Mouse (Mus musculus): ENCODE measurements around the gene Clmn. TPM values are rescaled to one million over a fixed set of nuclear protein-coding genes. Genes with fewer than 3 reads are reported as not detected.
"Not testable (repeated sequence)": the region's sequence is repeated elsewhere in the genome, so short reads cannot be mapped to it uniquely, and the experiment has no call there.

Gene Clmn
- polyA plus RNA-seq, 1 experiment from 2014 or later, result 1.5 TPM

DNA sequence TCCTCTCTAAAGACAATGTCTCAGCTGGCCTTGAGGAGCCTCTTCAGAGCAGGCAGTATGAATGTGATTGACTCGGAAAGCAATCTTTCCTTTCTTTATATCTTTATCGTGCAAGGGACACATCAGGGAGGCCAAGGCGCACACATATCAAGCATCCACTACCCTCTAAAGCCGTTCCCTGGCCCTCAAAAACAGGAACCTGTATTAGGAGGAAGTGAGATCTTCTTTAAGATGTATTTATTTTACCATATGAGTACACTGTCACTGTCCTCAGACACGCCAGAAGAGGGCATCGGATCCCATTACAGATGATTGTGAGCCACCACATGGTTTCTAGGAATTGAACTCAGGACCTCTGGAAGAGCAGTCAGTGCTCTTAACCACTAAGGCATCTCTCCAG lies 122.6 kb downstream of the Clmn start:
- Histone ChIP-seq H3K4me1 (replicated peaks) (peaks cover 47% of the 10 kb centered on the region), H3K27me3 (no peaks in the 10 kb centered on the region), H3K4me2 (no peak overlapping the region), H3K36me3 (no peaks in the 10 kb centered on the region), H3K9ac (no peak overlapping the region), H3K9me3 (no peaks in the 10 kb centered on the region), H3K27ac (replicated peaks) (no peak overlapping the region), H3K4me3 (no peak overlapping the region)
- no peak for ATAC-seq (ENCODE audit: low FRiP score, low read depth)
- WGBS, result 81% methylated on average over 6 of the region's 6 CpGs

DNA sequence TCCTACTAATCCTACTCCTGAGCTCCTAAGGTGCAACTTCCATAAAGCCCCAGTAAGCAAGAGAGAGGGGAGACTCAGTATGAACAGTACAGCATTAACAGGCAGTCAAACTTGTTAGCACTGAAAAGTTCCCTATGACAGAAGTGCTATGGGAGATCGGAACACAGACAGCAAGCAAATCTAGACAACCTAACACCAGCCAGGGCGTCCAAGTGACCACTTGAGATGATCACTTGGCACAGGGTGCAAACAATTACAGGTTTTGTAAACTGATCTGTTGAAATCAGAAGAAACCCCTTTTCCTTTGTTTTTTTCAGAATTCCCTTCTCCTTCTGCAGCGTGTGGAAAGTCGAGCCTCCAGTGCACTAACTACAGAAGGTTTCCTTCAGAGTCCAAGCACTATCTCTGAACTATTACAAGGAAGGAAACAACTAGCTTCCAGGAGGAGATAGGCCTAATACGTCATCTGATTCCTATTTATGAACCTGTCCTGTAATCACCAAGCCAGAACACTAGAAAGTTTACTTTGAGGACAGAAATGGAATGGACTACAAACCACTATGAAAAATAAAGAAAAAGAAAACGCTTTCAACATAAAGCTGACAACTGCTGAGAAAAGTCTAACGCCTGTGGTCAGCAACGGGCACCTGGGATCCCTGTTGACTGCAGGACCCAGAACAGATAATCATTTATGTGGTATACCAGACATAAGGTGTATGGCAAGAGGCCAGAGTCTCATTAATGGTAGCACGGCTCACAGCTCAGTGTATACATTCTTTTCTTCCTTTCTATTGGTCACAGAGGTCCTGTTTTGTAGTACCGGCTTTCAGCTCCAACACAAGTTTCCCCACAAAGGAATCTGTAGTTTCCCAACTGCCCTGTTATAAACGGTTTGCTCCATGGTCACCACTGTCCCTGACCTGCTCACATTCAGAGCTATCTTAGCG lies 123.8 kb downstream of the Clmn start:
- Histone ChIP-seq H3K9ac (no peak overlapping the region), H3K36me3 (no peaks in the 10 kb centered on the region), H3K4me1 (replicated peaks) (peaks cover 50% of the 10 kb centered on the region), H3K4me2 (no peak overlapping the region), H3K27ac (replicated peaks) (no peak overlapping the region), H3K9me3 (no peaks in the 10 kb centered on the region), H3K4me3 (no peak overlapping the region), H3K27me3 (no peaks in the 10 kb centered on the region)
- WGBS, result 69% methylated on average over 12 of the region's 12 CpGs
- no peak for ATAC-seq (ENCODE audit: low FRiP score, low read depth)

DNA sequence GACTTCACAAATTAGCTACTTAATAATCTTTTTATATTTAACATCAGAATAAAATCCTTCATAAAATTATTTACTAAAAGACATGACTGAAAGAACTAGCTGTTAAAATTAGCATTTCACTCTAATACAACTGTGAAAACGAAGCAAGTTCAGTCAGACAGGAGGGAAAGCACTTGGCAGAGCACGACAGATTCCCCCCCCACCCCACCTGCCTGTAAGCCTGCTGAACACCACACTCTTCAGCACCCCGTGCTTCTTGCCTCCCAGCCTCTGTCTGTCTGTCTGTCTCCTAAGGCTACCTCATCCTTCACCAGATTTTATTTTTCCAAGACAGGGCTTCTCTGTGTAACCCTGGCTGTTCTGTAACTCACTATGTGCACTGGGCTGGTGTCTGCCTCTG lies 125.9 kb downstream of the Clmn start:
- H3K9me3 ChIP-seq, result no peaks in the 10 kb centered on the region
- no peak for ATAC-seq (ENCODE audit: low FRiP score, low read depth)
- 46% methylated on average over 3 of the region's 3 CpGs for WGBS
- no peak overlapping the region for H3K4me2 ChIP-seq
- H3K27me3 ChIP-seq, result no peaks in the 10 kb centered on the region
- H3K36me3 ChIP-seq, result no peaks in the 10 kb centered on the region
- H3K9ac ChIP-seq, result no peak overlapping the region
- peaks cover 55% of the 10 kb centered on the region for H3K4me1 ChIP-seq (replicated peaks)
- no peak overlapping the region for H3K27ac ChIP-seq (replicated peaks)
- H3K4me3 ChIP-seq, result no peak overlapping the region

DNA sequence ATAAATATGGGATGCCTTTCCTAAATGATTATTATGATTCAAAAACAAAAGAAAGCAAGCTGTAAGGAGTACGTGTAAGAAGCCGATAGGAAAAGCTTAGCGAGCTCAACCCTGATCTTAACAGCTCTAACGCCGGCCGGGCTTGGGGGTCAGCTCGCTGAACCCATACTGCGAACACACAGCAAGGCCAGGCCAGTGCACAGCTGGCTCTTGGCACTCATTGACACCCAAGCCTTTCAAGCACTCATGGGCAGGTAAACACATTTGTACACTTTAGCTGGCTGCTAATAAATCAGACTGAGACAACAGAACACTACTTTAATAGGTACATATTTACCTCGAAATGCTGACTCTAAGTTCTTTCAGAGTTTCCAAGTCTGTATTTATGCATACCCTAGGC lies 126.4 kb downstream of the Clmn start:
- no peak overlapping the region for H3K4me2 ChIP-seq
- H3K4me3 ChIP-seq, result no peak overlapping the region
- peaks cover 51% of the 10 kb centered on the region for H3K4me1 ChIP-seq (replicated peaks)
- no peak overlapping the region for H3K27ac ChIP-seq (replicated peaks)
- ATAC-seq (ENCODE audit: low FRiP score, low read depth), result no peak
- H3K36me3 ChIP-seq, result no peaks in the 10 kb centered on the region
- no peak overlapping the region for H3K9ac ChIP-seq
- WGBS, result 45% methylated on average over 9 of the region's 9 CpGs
- H3K9me3 ChIP-seq, result no peaks in the 10 kb centered on the region
- no peaks in the 10 kb centered on the region for H3K27me3 ChIP-seq

DNA sequence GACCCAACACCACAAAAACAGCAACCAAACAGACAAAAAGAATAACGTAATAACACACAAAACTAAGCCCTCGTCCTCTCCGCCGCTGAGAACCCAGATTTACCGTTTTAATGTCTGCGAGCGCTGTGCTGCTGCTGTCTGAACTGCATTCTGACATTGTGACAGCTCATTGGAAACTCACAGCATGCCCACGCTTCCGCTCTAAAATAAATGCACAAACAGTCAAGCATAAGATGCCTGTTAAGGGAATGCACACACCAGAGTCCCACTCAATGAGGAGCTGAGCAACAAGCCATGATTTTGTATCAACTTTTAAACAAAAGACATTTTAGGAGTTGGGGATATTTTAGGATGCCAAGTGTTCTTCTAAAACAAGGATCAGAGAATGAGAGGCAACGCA lies 127.2 kb downstream of the Clmn start:
- H3K4me3 ChIP-seq, result no peak overlapping the region
- no peak overlapping the region for H3K4me2 ChIP-seq
- H3K36me3 ChIP-seq, result no peaks in the 10 kb centered on the region
- ATAC-seq (ENCODE audit: low FRiP score, low read depth), result no peak
- H3K9ac ChIP-seq, result no peak overlapping the region
- no peaks in the 10 kb centered on the region for H3K9me3 ChIP-seq
- H3K27ac ChIP-seq (replicated peaks), result 0 out of 2 replicates have a peak overlapping the region, but pooled peaks have one; percentile 18
- H3K4me1 ChIP-seq (replicated peaks), result peaks cover 44% of the 10 kb centered on the region
- H3K27me3 ChIP-seq, result no peaks in the 10 kb centered on the region
- WGBS, result 47% methylated on average over 10 of the region's 10 CpGs

DNA sequence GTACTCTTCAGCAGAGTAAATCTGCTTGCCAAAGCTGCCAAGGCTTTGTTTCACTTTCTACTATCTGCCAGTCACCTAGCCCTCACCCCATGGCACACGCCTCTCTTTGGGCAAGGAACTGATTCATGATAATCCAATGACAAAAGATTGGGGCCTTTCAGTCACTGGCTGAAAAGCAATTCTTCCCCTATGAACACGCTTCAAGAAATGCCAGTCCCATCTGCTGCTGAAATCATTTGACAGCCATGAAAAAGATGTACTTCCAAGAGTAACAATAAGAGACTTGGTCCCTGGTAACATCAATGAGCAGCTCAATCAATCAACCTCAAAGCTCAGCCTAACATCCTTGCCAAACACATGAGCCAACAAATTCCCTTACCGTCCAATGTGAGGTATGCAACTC lies 128.9 kb downstream of the Clmn start:
- WGBS, result 20% methylated on average over 3 of the region's 3 CpGs
- no peaks in the 10 kb centered on the region for H3K9me3 ChIP-seq
- H3K27me3 ChIP-seq, result no peaks in the 10 kb centered on the region
- H3K9ac ChIP-seq, result no peak overlapping the region
- H3K4me3 ChIP-seq, result no peak overlapping the region
- H3K4me2 ChIP-seq, result no peak overlapping the region
- ATAC-seq (ENCODE audit: low FRiP score, low read depth), result no peak
- no peaks in the 10 kb centered on the region for H3K36me3 ChIP-seq
- H3K4me1 ChIP-seq (replicated peaks), result peaks cover 37% of the 10 kb centered on the region
- H3K27ac ChIP-seq (replicated peaks), result no peak overlapping the region

DNA sequence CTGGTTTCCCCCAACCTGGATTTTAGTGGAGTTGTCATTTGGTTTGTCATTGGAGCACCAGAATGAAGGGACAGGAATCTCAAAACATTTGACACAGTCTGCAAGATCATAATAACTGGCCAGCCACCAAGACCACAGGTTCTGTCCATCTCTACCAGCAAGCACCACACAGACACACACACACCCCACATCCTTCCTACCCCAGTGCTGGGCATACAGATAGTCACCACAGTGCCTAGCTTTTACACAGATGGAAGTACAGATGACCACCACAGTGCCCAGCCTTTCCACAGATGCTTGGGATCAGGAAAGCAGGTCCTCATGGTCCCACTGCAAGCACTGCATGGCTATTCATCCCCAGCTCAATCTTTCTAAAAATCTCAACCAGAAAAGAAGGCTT lies 131.7 kb downstream of the Clmn start:
- H3K27ac ChIP-seq (replicated peaks), result no peak overlapping the region
- no peak for ATAC-seq (ENCODE audit: low FRiP score, low read depth)
- peaks cover 21% of the 10 kb centered on the region for H3K4me1 ChIP-seq (replicated peaks)
- H3K36me3 ChIP-seq, result peaks cover 19% of the 10 kb centered on the region
- no peak overlapping the region for H3K4me3 ChIP-seq
- H3K27me3 ChIP-seq, result no peaks in the 10 kb centered on the region
- H3K9me3 ChIP-seq, result no peaks in the 10 kb centered on the region
- H3K9ac ChIP-seq, result no peak overlapping the region
- no peak overlapping the region for H3K4me2 ChIP-seq

DNA sequence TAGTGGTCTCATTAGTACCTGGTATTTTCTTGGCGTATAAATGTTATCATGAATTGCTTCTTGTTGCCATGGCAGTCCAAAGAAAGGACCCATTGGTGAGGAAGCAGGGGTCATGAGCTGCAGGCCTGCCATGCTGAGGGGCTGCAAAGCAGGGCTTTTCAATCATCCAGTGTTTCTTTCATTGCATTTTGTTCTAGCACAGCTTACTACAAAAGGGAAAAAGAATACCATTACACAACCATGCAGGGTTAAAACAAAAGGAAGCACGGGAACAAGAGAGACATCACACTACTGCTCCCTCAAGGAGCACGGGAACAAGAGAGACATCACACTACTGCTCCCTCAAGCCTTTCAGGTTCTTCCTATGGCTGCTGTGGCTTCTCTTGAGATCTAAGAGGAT lies 133.1 kb downstream of the Clmn start:
- H3K4me3 ChIP-seq, result no peak overlapping the region
- H3K9ac ChIP-seq, result no peak overlapping the region
- WGBS, result 12% methylated on average over 3 of the region's 3 CpGs
- ATAC-seq (ENCODE audit: low FRiP score, low read depth), result no peak
- H3K36me3 ChIP-seq, result peaks cover 25% of the 10 kb centered on the region
- no peaks in the 10 kb centered on the region for H3K27me3 ChIP-seq
- H3K4me1 ChIP-seq (replicated peaks), result peaks cover 11% of the 10 kb centered on the region
- no peaks in the 10 kb centered on the region for H3K9me3 ChIP-seq
- H3K4me2 ChIP-seq, result no peak overlapping the region
- no peak overlapping the region for H3K27ac ChIP-seq (replicated peaks)

DNA sequence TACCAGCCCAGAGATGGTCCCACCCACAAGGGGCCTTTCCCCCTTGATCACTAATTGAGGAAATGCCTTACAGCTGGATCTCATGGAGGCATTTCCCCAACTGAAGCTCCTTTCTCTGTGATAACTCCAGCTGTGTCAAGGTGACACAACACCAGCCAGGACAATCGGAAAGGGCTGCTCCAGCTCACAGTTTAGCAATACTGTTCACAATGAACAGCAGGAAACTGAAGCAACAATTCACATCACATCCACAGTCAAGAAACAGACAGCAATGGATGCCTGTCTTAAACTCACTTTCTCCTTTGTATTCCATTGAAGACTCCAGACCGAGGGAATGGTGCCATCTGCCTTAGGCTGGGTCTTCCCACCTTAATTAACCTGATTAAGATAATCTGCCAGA lies 138.4 kb downstream of the Clmn start:
- H3K27ac ChIP-seq (replicated peaks); H3K4me2 ChIP-seq; H3K9me3 ChIP-seq; ATAC-seq (ENCODE audit: low FRiP score, low read depth); H3K4me3 ChIP-seq; H3K4me1 ChIP-seq (replicated peaks); H3K27me3 ChIP-seq; H3K9ac ChIP-seq: not testable (repeated sequence)
- WGBS, result 82% methylated on average over 2 of the region's 2 CpGs
- H3K36me3 ChIP-seq, result peaks cover 44% of the 10 kb centered on the region

DNA sequence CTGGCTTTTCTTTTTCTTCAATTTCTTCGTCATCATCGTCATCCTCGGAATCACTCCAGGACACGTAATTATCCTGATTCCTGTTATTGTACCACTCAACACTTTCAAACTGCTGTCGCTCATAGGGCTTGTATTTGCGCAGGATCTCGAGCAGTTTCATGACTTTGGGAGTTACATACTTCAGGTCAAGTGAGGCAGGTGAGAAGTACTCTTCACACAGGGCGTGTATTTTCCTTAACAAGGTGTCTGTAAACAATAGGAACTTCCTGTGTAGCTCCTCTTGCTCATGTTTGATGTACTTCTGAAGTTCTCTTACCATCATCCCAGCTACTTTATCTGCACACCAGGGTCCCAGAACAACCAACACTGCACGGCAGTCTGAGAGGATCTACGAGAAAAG lies 142.8 kb downstream of the Clmn start:
- H3K4me3 ChIP-seq, result no peak overlapping the region
- no peak for ATAC-seq (ENCODE audit: low FRiP score, low read depth)
- no peak overlapping the region for H3K4me2 ChIP-seq
- H3K27ac ChIP-seq (replicated peaks), result no peak overlapping the region
- peaks cover 27% of the 10 kb centered on the region for H3K36me3 ChIP-seq
- H3K9me3 ChIP-seq, result no peaks in the 10 kb centered on the region
- WGBS, result 97% methylated on average over 10 of the region's 10 CpGs
- no peaks in the 10 kb centered on the region for H3K27me3 ChIP-seq
- H3K4me1 ChIP-seq (replicated peaks), result no peaks in the 10 kb centered on the region; the same call in 1 of the 2 replicates
- no peak overlapping the region for H3K9ac ChIP-seq

DNA sequence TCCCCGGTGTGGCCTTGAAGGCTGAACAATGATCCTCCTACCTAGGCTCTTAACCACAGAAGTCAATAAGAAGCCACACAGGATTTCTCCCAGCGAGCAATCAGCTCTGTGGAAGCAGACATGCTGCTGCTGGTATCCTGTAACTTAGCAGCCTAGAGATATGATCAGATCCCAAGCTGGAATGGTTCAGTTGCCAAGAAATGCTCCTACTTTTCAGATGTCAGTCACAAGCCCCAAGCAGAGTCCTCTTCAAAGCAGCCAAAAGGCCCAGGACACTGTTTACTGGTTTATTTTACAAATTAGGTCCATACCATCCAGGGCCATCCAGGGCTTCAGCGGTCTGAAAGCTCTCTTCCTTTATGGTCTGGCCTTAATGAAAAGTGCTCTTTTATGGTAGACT lies 143.9 kb downstream of the Clmn start:
- H3K27me3 ChIP-seq, result no peaks in the 10 kb centered on the region
- no peak overlapping the region for H3K9ac ChIP-seq
- no peak overlapping the region for H3K4me2 ChIP-seq
- H3K4me1 ChIP-seq (replicated peaks), result no peaks in the 10 kb centered on the region; the same call in 1 of the 2 replicates
- no peak for ATAC-seq (ENCODE audit: low FRiP score, low read depth)
- H3K4me3 ChIP-seq, result no peak overlapping the region
- no peak overlapping the region for H3K27ac ChIP-seq (replicated peaks)
- 85% methylated on average over 3 of the region's 3 CpGs for WGBS
- peaks cover 25% of the 10 kb centered on the region for H3K36me3 ChIP-seq
- H3K9me3 ChIP-seq, result no peaks in the 10 kb centered on the region

DNA sequence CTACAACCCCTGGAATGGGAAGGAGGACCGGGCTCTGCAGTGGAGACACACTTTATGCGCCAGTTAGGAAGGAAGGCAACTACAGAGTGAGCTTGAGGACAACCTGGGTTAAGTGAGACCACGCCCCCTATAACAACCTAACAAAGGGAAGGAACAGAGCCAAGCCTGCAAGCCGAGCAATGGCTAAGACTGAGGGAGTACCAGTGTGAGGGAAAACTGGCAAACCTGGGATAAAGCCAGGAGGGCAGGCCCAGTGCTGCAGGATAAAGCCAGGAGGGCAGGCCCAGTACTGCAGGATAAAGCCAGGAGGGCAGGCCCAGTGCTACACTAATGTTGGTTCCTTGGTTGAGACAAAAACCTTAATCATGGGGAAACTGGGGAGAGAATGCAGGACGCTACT lies 145.9 kb downstream of the Clmn start:
- Histone ChIP-seq H3K36me3 (peaks cover 25% of the 10 kb centered on the region), H3K9me3 (no peaks in the 10 kb centered on the region), H3K27me3 (no peaks in the 10 kb centered on the region), H3K4me2 (no peak overlapping the region), H3K27ac (replicated peaks) (no peak overlapping the region), H3K4me3 (no peak overlapping the region), H3K9ac (no peak overlapping the region), H3K4me1 (replicated peaks) (no peaks in the 10 kb centered on the region; the same call in 1 of the 2 replicates)
- WGBS, result 83% methylated on average over 5 of the region's 5 CpGs
- ATAC-seq (ENCODE audit: low FRiP score, low read depth), result peak; percentile 59; the same call in 1 of the 2 replicates

DNA sequence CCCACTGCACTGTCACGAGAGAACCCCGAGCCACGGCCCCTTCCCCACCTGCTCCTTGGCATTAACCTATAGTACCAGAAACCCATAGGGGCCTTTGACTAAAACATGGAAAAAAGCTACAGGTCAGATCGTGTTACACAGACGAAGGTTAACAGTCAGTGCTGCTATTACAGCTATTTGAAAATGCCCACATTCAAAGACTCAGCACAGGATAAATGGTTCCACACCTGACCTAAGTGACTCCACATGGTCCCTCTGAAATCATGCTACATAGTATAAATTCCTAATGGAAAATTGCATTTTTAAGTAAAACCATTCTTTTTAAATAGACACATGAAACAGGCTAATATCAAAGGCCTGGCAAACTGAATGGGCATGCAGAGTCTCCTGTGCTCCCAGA lies 148.5 kb downstream of the Clmn start:
- H3K36me3 ChIP-seq, result peaks cover 24% of the 10 kb centered on the region
- H3K27ac ChIP-seq (replicated peaks), result no peak overlapping the region

More for the DNA sequence above, 148.5 kb downstream of the Clmn start:
- H3K9me3 ChIP-seq, result no peaks in the 10 kb centered on the region
- WGBS, result 88% methylated on average over 5 of the region's 5 CpGs
- no peak for ATAC-seq (ENCODE audit: low FRiP score, low read depth)
- H3K4me2 ChIP-seq, result no peak overlapping the region
- H3K9ac ChIP-seq, result no peak overlapping the region
- no peaks in the 10 kb centered on the region for H3K27me3 ChIP-seq
- no peaks in the 10 kb centered on the region; the same call in 1 of the 2 replicates for H3K4me1 ChIP-seq (replicated peaks)
- H3K4me3 ChIP-seq, result no peak overlapping the region

All from hindbrain, embryonic 15.5 days (tissue).